Mouse (Mus musculus): ENCODE measurements around the gene Abcc9. TPM values are rescaled to one million over a fixed set of nuclear protein-coding genes. Genes with fewer than 3 reads are reported as not detected.

Abcc9 gene
- total RNA-seq, 2 experiments from 2014 or later = 0.11 TPM; not detected in 1

GRCm38 (mm10) chr6:142558076-142558475, 144.0 kb downstream of the Abcc9 start:
- no peak for ATAC-seq (ENCODE audit: poor library complexity, severe bottlenecking)

- ATAC-seq (ENCODE audit: poor library complexity, severe bottlenecking) = peak; percentile 26
Observed at GRCm38 (mm10) chr6:142555988-142556387, 146.1 kb downstream of the Abcc9 start.

- ATAC-seq (ENCODE audit: poor library complexity, severe bottlenecking) = no peak
Observed at GRCm38 (mm10) chr6:142551482-142551881, 150.6 kb downstream of the Abcc9 start.

GRCm38 (mm10) chr6:142550871-142551270, 151.2 kb downstream of the Abcc9 start:
- ATAC-seq (ENCODE audit: poor library complexity, severe bottlenecking) = no peak

- ATAC-seq (ENCODE audit: poor library complexity, severe bottlenecking) = no peak
Observed at GRCm38 (mm10) chr6:142548377-142548776, 153.7 kb downstream of the Abcc9 start.

GRCm38 (mm10) chr6:142545132-142545531, 157.0 kb downstream of the Abcc9 start:
- ATAC-seq (ENCODE audit: poor library complexity, severe bottlenecking) = no peak

GRCm38 (mm10) chr6:142543648-142544047, 158.5 kb downstream of the Abcc9 start:
- ATAC-seq (ENCODE audit: poor library complexity, severe bottlenecking) = no peak

- ATAC-seq (ENCODE audit: poor library complexity, severe bottlenecking) = no peak
Observed at GRCm38 (mm10) chr6:142542800-142543175, 159.3 kb downstream of the Abcc9 start.

GRCm38 (mm10) chr6:142542082-142542799, 159.9 kb downstream of the Abcc9 start:
- ATAC-seq (ENCODE audit: poor library complexity, severe bottlenecking) = no peak

- ATAC-seq (ENCODE audit: poor library complexity, severe bottlenecking) = no peak
Observed at GRCm38 (mm10) chr6:142540561-142541160, 161.5 kb downstream of the Abcc9 start.

- ATAC-seq (ENCODE audit: poor library complexity, severe bottlenecking) = no peak
Observed at GRCm38 (mm10) chr6:142540131-142540530, 162.0 kb downstream of the Abcc9 start.

GRCm38 (mm10) chr6:142538503-142538902, 163.6 kb downstream of the Abcc9 start:
- ATAC-seq (ENCODE audit: poor library complexity, severe bottlenecking) = peak; percentile 63

Other genes starting within 250 kb of the Abcc9 start
- not detected in 2 replicates for gene Gys2, start 229.2 kb downstream of the Abcc9 start, total RNA-seq (2015)
- not detected in 2 replicates for gene Gys2, start 229.2 kb downstream of the Abcc9 start, total RNA-seq (2017)
- 38.8 and 41.7 TPM in 2 replicates for gene Ldhb, start 194.4 kb downstream of the Abcc9 start, total RNA-seq (2015)
- 26.8 and 28.5 TPM in 2 replicates for gene Ldhb, start 194.4 kb downstream of the Abcc9 start, total RNA-seq (2017)
- gene Kcnj8, start 130.7 kb downstream of the Abcc9 start, total RNA-seq (2015) = 0.36 TPM in 1 of 2 replicates, not detected in the other
- gene Kcnj8, start 130.7 kb downstream of the Abcc9 start, total RNA-seq (2017) = 0.12 and 0.40 TPM in 2 replicates
- gene Cmas, start 54.4 kb upstream of the Abcc9 start, total RNA-seq (2015) = 56.1 and 60.6 TPM in 2 replicates
- 52.7 and 60.0 TPM in 2 replicates for gene Cmas, start 54.4 kb upstream of the Abcc9 start, total RNA-seq (2017)
- gene Sult6b2, start 102.2 kb upstream of the Abcc9 start, total RNA-seq (2015) = not detected in 2 replicates
- gene Sult6b2, start 102.2 kb upstream of the Abcc9 start, total RNA-seq (2017) = not detected in 2 replicates